Mouse (Mus musculus): ENCODE measurements around the gene Ankfn1. TPM values are rescaled to one million over a fixed set of nuclear protein-coding genes. Genes with fewer than 3 reads are reported as not detected.

Ankfn1 gene
- polyA plus RNA-seq, 1 experiment from 2014 or later = 4.4 TPM

DNA sequence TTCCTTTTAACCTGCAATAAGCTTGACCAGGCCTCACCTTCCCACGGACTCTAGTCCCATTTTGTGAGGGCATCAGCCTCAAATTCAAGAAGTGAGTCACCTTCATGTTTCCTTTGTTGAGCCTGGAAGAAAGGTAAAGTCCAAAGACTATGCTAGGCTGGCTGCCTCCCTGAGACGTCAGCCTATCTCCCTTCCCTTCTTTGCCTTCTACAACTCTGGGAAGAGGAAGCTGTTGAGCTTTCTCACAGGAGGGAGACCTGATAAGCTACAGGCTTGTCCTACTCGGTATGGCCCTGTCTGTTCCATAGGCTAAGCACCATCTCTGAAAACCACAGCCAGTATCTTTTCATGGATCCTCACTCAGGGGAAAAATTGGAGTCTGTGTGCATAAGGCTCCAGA is 2.5 kb downstream of the Ankfn1 start:
- WGBS = 81% methylated on average over 3 of the region's 3 CpGs
- Histone ChIP-seq H3K9ac (ENCODE audit: low read length) (no peak overlapping the region), H3K9me3 (ENCODE audit: control insufficient read depth, low read length) (no peaks in the 10 kb centered on the region), H3K4me3 (ENCODE audit: low read depth, low read length) (no peak overlapping the region), H3K27me3 (ENCODE audit: control insufficient read depth, insufficient read depth, low read length) (no peaks in the 10 kb centered on the region), H3K4me2 (ENCODE audit: low read depth, low read length, severe bottlenecking) (no peak overlapping the region), H3K27ac (ENCODE audit: low read depth, low read length) (no peak overlapping the region), H3K36me3 (ENCODE audit: control insufficient read depth, insufficient read depth, low read length) (no peaks in the 10 kb centered on the region), H3K4me1 (replicated peaks; ENCODE audit: control insufficient read depth, insufficient read depth, low read length) (no peaks in the 10 kb centered on the region)
- DNase-seq (ENCODE audit: low spot score) (no peak), ATAC-seq (replicated peaks; ENCODE audit: low FRiP score) (no peak)

DNA sequence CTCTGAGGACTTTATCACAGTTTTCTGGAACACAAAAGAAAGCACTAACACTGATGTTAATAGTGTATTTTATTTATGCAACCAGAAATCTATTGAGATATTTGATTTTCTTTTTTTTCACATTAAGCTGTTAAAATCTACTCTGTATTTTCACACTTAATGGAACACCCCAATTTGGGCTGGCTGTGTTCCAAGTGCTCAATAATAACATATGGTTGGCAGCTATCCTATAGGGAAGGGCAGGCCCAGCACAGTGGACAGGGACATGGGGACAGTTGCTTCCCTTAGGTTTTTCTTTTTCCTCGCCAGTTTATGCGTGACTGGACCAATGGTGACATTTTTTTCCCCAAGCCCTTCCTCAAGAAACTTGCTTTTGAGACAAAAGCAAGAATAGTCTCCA is 4.5 kb downstream of the Ankfn1 start:
- no peaks in the 10 kb centered on the region for H3K36me3 ChIP-seq (ENCODE audit: control insufficient read depth, insufficient read depth, low read length)
- no peaks in the 10 kb centered on the region for H3K4me1 ChIP-seq (replicated peaks; ENCODE audit: control insufficient read depth, insufficient read depth, low read length)
- WGBS = 93% methylated on average over 2 of the region's 2 CpGs
- H3K4me2 ChIP-seq (ENCODE audit: low read depth, low read length, severe bottlenecking) = no peak overlapping the region
- H3K4me3 ChIP-seq (ENCODE audit: low read depth, low read length) = no peak overlapping the region
- H3K27me3 ChIP-seq (ENCODE audit: control insufficient read depth, insufficient read depth, low read length) = peaks cover 10% of the 10 kb centered on the region
- no peak for DNase-seq (ENCODE audit: low spot score)
- H3K9me3 ChIP-seq (ENCODE audit: control insufficient read depth, low read length) = no peaks in the 10 kb centered on the region
- no peak overlapping the region for H3K9ac ChIP-seq (ENCODE audit: low read length)
- ATAC-seq (replicated peaks; ENCODE audit: low FRiP score) = no peak
- no peak overlapping the region for H3K27ac ChIP-seq (ENCODE audit: low read depth, low read length)

DNA sequence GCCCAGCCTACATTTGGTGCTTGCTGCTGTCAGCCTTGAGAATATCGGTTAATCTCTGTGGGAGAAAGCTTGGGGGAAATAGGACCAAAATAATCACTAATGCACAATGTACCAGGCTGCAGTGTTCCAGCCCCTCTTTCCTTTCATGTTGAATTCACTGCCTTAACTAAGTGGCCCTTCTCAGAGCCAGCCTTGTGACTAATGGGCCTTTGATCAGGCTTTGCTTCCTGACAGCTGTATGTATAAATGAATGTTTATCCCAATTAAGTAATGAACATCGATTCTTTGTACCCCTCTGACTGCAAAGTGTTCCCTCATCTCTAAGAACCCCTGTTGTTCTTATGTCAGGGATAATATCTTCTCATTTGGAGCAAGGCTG is 11.7 kb downstream of the Ankfn1 start:
- 13% methylated on average over 2 of the region's 2 CpGs for WGBS
- H3K4me1 ChIP-seq (replicated peaks; ENCODE audit: control insufficient read depth, insufficient read depth, low read length) = peaks cover 3% of the 10 kb centered on the region; the same call in 1 of the 2 replicates
- peaks cover 36% of the 10 kb centered on the region for H3K27me3 ChIP-seq (ENCODE audit: control insufficient read depth, insufficient read depth, low read length)
- H3K27ac ChIP-seq (ENCODE audit: low read depth, low read length) = no peak overlapping the region
- ATAC-seq (replicated peaks; ENCODE audit: low FRiP score) (peak; percentile 83), DNase-seq (ENCODE audit: low spot score) (no peak)
- no peaks in the 10 kb centered on the region for H3K36me3 ChIP-seq (ENCODE audit: control insufficient read depth, insufficient read depth, low read length)
- H3K9me3 ChIP-seq (ENCODE audit: control insufficient read depth, low read length) = no peaks in the 10 kb centered on the region
- H3K4me2 ChIP-seq (ENCODE audit: low read depth, low read length, severe bottlenecking) = no peak overlapping the region
- no peak overlapping the region for H3K9ac ChIP-seq (ENCODE audit: low read length)
- no peak overlapping the region for H3K4me3 ChIP-seq (ENCODE audit: low read depth, low read length)

DNA sequence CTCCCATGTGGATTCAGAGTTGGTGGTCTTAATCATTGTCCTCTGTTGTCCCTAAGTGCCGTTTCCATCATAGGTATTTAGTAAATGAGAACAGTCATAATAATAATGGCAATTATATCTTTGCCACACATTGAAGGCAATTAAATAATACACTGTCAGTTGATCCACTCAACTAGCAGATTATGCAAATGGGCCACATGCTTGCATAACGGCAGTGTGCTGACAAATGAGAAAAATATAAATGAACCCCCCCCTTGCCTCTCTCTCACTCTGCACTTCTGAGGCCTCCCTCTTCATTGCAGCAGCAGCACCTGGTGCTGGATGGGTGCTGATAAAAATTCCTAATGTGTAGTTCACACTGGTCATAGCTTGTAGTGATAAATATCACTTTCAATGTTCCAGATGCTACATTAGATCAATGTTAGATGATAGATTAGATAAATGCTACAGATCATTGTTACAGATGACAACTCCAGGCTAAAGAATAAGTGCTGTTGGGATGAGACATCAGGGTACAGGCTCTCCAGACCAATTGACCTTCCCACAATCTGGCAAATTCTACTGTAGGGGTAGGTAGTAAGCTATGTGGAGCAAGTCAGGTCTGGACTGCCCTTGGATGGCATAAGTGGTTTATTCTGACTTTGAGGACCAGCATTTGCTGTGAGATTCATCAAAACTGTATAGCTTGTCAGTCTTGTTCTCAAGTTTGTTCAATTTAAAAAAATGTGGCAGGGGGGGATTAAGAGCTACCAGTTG is 12.3 kb downstream of the Ankfn1 start:
- 22% methylated on average over 2 of the region's 2 CpGs for WGBS
- Histone ChIP-seq H3K4me3 (ENCODE audit: low read depth, low read length) (no peak overlapping the region), H3K27ac (ENCODE audit: low read depth, low read length) (no peak overlapping the region), H3K4me2 (ENCODE audit: low read depth, low read length, severe bottlenecking) (no peak overlapping the region), H3K9me3 (ENCODE audit: control insufficient read depth, low read length) (no peaks in the 10 kb centered on the region), H3K4me1 (replicated peaks; ENCODE audit: control insufficient read depth, insufficient read depth, low read length) (peaks cover 3% of the 10 kb centered on the region; the same call in 1 of the 2 replicates), H3K9ac (ENCODE audit: low read length) (no peak overlapping the region), H3K36me3 (ENCODE audit: control insufficient read depth, insufficient read depth, low read length) (no peaks in the 10 kb centered on the region), H3K27me3 (ENCODE audit: control insufficient read depth, insufficient read depth, low read length) (peaks cover 36% of the 10 kb centered on the region)
- DNase-seq (ENCODE audit: low spot score) (no peak), ATAC-seq (replicated peaks; ENCODE audit: low FRiP score) (peak; percentile 53)

DNA sequence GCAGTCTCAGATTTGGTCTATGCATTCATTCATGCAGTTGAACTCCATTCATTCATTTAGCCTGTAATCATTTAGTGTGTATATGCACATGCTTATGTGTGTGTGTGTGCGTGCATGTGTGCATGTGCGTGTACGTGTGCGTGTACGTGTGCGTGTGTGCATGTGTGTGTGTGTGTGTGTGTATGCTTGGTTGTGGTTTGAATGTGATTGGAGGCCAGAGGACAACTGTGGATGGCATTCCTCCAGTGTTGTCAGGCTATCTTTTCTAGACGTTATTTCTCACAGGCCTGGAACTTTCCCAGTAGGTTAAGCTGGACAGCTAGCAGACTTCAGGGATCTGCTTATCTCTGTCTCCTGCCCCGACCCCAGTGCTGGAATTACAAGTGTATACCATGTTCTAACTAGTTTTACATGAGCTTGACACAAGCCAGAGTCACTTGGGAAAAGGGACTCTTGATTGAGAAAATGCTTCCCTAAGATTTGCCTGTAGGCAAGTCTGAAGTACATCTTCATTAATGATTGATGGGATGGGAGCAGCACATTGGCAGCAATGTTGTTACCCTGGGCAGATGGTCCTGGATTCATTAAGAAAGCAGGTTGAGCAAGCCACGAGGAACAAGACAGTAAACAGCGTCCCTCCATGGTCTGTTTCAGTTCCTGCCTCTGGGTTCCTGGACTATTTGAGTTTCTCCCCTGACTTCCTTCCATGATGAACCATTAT is 43.3 kb downstream of the Ankfn1 start:
- H3K9me3 ChIP-seq (ENCODE audit: control insufficient read depth, low read length) = no peaks in the 10 kb centered on the region
- no peak overlapping the region for H3K4me3 ChIP-seq (ENCODE audit: low read depth, low read length)
- no peak for DNase-seq (ENCODE audit: low spot score)
- no peaks in the 10 kb centered on the region for H3K4me1 ChIP-seq (replicated peaks; ENCODE audit: control insufficient read depth, insufficient read depth, low read length)
- ATAC-seq (replicated peaks; ENCODE audit: low FRiP score) = no peak
- H3K27ac ChIP-seq (ENCODE audit: low read depth, low read length) = no peak overlapping the region
- no peaks in the 10 kb centered on the region for H3K27me3 ChIP-seq (ENCODE audit: control insufficient read depth, insufficient read depth, low read length)
- no peak overlapping the region for H3K4me2 ChIP-seq (ENCODE audit: low read depth, low read length, severe bottlenecking)
- whole genome bisulfite sequencing = 88% methylated on average over 10 of the region's 10 CpGs
- H3K36me3 ChIP-seq (ENCODE audit: control insufficient read depth, insufficient read depth, low read length) = no peaks in the 10 kb centered on the region
- H3K9ac ChIP-seq (ENCODE audit: low read length) = no peak overlapping the region

DNA sequence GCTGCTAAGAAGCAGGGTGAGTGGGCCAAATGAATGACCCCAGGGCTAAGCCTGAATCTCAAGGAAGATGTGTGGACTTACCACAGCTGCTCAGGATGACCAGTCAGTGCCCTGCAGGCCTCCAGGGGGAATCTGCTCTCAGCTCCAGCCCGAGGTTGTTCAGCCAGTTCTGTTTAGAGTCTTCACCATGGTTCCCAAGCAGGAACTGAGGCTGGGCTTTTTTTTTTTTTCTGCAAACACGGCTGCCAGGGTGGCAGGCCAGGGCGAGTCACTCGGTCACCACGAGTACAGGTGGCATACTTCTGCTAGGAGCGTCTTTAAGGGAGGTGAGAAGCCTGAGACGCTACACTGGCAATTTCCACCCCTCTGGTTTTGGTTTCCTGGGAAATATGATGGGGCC is 43.9 kb downstream of the Ankfn1 start:
- H3K9ac ChIP-seq (ENCODE audit: low read length) = no peak overlapping the region
- no peak overlapping the region for H3K4me3 ChIP-seq (ENCODE audit: low read depth, low read length)
- no peak for ATAC-seq (replicated peaks; ENCODE audit: low FRiP score)
- H3K4me2 ChIP-seq (ENCODE audit: low read depth, low read length, severe bottlenecking) = no peak overlapping the region
- H3K36me3 ChIP-seq (ENCODE audit: control insufficient read depth, insufficient read depth, low read length) = no peaks in the 10 kb centered on the region
- H3K27ac ChIP-seq (ENCODE audit: low read depth, low read length) = no peak overlapping the region
- H3K9me3 ChIP-seq (ENCODE audit: control insufficient read depth, low read length) = no peaks in the 10 kb centered on the region
- WGBS = 88% methylated on average over 7 of the region's 7 CpGs
- H3K27me3 ChIP-seq (ENCODE audit: control insufficient read depth, insufficient read depth, low read length) = no peaks in the 10 kb centered on the region
- DNase-seq (ENCODE audit: low spot score) = no peak
- no peaks in the 10 kb centered on the region for H3K4me1 ChIP-seq (replicated peaks; ENCODE audit: control insufficient read depth, insufficient read depth, low read length)

DNA sequence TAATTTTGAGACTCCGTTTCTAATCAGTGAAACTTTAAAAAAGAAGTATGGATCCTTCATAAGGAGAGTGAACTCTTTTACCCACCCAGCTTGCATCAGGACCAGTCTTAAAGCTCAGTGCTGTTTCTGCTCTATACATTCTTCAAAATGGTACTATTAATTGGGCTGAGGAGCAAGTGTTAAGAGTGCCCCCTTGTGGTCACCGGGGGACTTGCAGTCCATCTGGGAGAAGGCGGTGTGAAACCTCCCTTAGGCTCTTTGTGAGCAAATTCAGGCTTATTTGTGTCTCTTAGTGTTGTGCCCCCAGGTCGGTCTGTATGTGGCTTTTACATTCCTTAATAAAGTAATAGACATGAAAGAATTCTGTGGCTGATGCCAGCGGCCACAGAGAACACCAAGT is 56.6 kb downstream of the Ankfn1 start:
- Histone ChIP-seq H3K9ac (ENCODE audit: low read length) (no peak overlapping the region), H3K9me3 (ENCODE audit: control insufficient read depth, low read length) (no peaks in the 10 kb centered on the region), H3K36me3 (ENCODE audit: control insufficient read depth, insufficient read depth, low read length) (no peaks in the 10 kb centered on the region), H3K4me1 (replicated peaks; ENCODE audit: control insufficient read depth, insufficient read depth, low read length) (0 out of 2 replicates have a peak, but pooled peaks cover 4% of the 10 kb centered on the region), H3K4me2 (ENCODE audit: low read depth, low read length, severe bottlenecking) (no peak overlapping the region), H3K4me3 (ENCODE audit: low read depth, low read length) (no peak overlapping the region), H3K27me3 (ENCODE audit: control insufficient read depth, insufficient read depth, low read length) (no peaks in the 10 kb centered on the region), H3K27ac (ENCODE audit: low read depth, low read length) (no peak overlapping the region)
- WGBS = 20% methylated on average over 5 of the region's 5 CpGs
- DNase-seq (ENCODE audit: low spot score) (peak; percentile 88), ATAC-seq (replicated peaks; ENCODE audit: low FRiP score) (0 out of 2 replicates have a peak, but pooled peaks have one; percentile 53)

DNA sequence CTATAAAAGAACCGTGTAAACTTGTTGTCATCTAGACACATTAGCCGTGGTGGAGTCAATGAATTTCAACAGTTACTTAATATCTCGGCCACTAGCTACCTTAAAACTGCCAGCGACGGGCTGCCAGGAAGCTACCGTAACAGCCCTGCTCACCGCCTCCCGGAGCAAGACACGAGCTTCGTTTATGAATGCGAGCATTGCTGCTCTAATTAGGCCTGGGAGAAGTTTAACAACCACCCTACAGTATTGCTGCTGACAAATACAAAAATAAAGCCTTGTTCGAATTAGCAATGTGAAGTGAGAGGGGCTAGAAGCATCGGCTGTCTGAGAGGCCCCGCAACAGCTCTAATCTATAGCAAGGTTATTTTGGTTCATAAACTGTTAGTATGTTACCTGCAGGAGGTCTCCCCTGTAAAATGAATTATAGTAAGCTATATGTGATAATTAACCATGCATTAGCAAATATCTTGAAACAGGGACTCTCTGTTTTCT is 58.9 kb downstream of the Ankfn1 start:
- DNase-seq (ENCODE audit: low spot score) = no peak
- Histone ChIP-seq H3K27ac (ENCODE audit: low read depth, low read length) (no peak overlapping the region), H3K27me3 (ENCODE audit: control insufficient read depth, insufficient read depth, low read length) (no peaks in the 10 kb centered on the region), H3K9ac (ENCODE audit: low read length) (no peak overlapping the region), H3K36me3 (ENCODE audit: control insufficient read depth, insufficient read depth, low read length) (no peaks in the 10 kb centered on the region), H3K4me1 (replicated peaks; ENCODE audit: control insufficient read depth, insufficient read depth, low read length) (0 out of 2 replicates have a peak, but pooled peaks cover 4% of the 10 kb centered on the region), H3K4me2 (ENCODE audit: low read depth, low read length, severe bottlenecking) (no peak overlapping the region), H3K4me3 (ENCODE audit: low read depth, low read length) (no peak overlapping the region), H3K9me3 (ENCODE audit: control insufficient read depth, low read length) (no peaks in the 10 kb centered on the region)
- 55% methylated on average over 14 of the region's 14 CpGs for WGBS
- ATAC-seq (replicated peaks; ENCODE audit: low FRiP score) = no peak
